8 mouse cellular contexts compared by ENCODE assay signal in genomic region chr2:127789138-127789537, GRCm38 (mm10). TPM values are rescaled to one million over a fixed set of nuclear protein-coding genes. Genes with fewer than 3 reads are reported as not detected.
DNase-seq lines count a peak whose midpoint lies in the region; ATAC-seq and TF ChIP-seq lines count a peak whose summit lies in the region.

No protein-coding gene starts in this region.

- peak overlapping the region; percentile 75 for H3K4me3 ChIP-seq in heart, embryonic 11.5 days (ENCODE audit: low read depth, low read length)
- H3K4me3 ChIP-seq in ES-Bruce4 (ENCODE audit: low read depth, low read length) = peak overlapping the region; percentile 78
- peak overlapping the region; percentile 60 for H3K4me3 ChIP-seq in forebrain, embryonic 11.5 days (ENCODE audit: low read depth, low read length)
- peak overlapping the region; percentile 67 for H3K4me3 ChIP-seq in liver, embryonic 11.5 days (ENCODE audit: low read depth, low read length)
- peak overlapping the region; percentile 78 for H3K4me3 ChIP-seq in stomach, embryonic 15.5 days (replicated peaks)

- no peak for TF ChIP-seq EP300 in ES-Bruce4 (IDR thresholded peaks at IDR 0.05; ENCODE audit: insufficient read depth, low read depth, low read length)

- H3K9ac ChIP-seq in heart, embryonic 11.5 days (ENCODE audit: low read depth, low read length) = peak overlapping the region; percentile 73
- peak overlapping the region; percentile 72 for H3K9ac ChIP-seq in ES-Bruce4 (ENCODE audit: low read depth, poor library complexity, severe bottlenecking)
- peak overlapping the region; percentile 87 for H3K9ac ChIP-seq in forebrain, embryonic 11.5 days (ENCODE audit: low read length)
- peak overlapping the region; percentile 88 for H3K9ac ChIP-seq in liver, embryonic 11.5 days (ENCODE audit: low read depth, low read length)
- H3K9ac ChIP-seq in stomach, embryonic 15.5 days = peak overlapping the region; percentile 57

- no peaks in the 10 kb centered on the region for H3K27me3 ChIP-seq in heart, embryonic 11.5 days (ENCODE audit: control insufficient read depth, insufficient read depth, low read length)
- H3K27me3 ChIP-seq in ES-Bruce4 (ENCODE audit: control insufficient read depth, insufficient read depth, low read length, poor library complexity, severe bottlenecking) = no peaks in the 10 kb centered on the region
- H3K27me3 ChIP-seq in forebrain, embryonic 11.5 days (ENCODE audit: control insufficient read depth, insufficient read depth, low read length) = no peaks in the 10 kb centered on the region
- H3K27me3 ChIP-seq in liver, embryonic 11.5 days (replicated peaks; ENCODE audit: control insufficient read depth, insufficient read depth, low read length) = no peaks in the 10 kb centered on the region
- H3K27me3 ChIP-seq in stomach, embryonic 15.5 days (replicated peaks) = no peaks in the 10 kb centered on the region

- no peak for DNase-seq in heart, postnatal 36 days
- DNase-seq in forebrain, embryonic 11.5 days (ENCODE audit: low spot score) = no peak
- peak; percentile 39 for DNase-seq in liver, embryonic 11.5 days (ENCODE audit: low spot score)
- DNase-seq in thymus, postnatal 36 days = no peak
- no peak for DNase-seq in adrenal gland, adult 8-10 months

- intact Hi-C loops in heart, postnatal 36 days (cut with DNase I) = no loop called here

- no peaks in the 10 kb centered on the region for H3K9me3 ChIP-seq in heart, embryonic 11.5 days (replicated peaks; ENCODE audit: control insufficient read depth, low read length)
- no peaks in the 10 kb centered on the region for H3K9me3 ChIP-seq in ES-Bruce4 (replicated peaks; ENCODE audit: control insufficient read depth, insufficient read depth, low read length, poor library complexity, severe bottlenecking)
- H3K9me3 ChIP-seq in forebrain, embryonic 11.5 days (ENCODE audit: control insufficient read depth, low read length) = no peaks in the 10 kb centered on the region
- H3K9me3 ChIP-seq in liver, embryonic 11.5 days (ENCODE audit: control insufficient read depth, low read length) = no peaks in the 10 kb centered on the region
- no peaks in the 10 kb centered on the region for H3K9me3 ChIP-seq in stomach, embryonic 15.5 days

- H3K4me2 ChIP-seq in heart, embryonic 11.5 days = peak overlapping the region; percentile 78
- H3K4me2 ChIP-seq in forebrain, embryonic 11.5 days (ENCODE audit: low read depth, low read length, severe bottlenecking) = peak overlapping the region; percentile 83
- H3K4me2 ChIP-seq in liver, embryonic 11.5 days = peak overlapping the region; percentile 83
- H3K4me2 ChIP-seq in stomach, embryonic 15.5 days = peak overlapping the region; percentile 71

- no peak for ATAC-seq in heart, embryonic 11.5 days (replicated peaks; ENCODE audit: insufficient number of reproducible peaks, low FRiP score, low TSS enrichment)
- ATAC-seq in forebrain, embryonic 11.5 days (replicated peaks; ENCODE audit: low FRiP score) = no peak
- no peak; the same call in 1 of the 2 replicates for ATAC-seq in liver, embryonic 11.5 days (replicated peaks; ENCODE audit: low FRiP score)
- ATAC-seq in stomach, embryonic 15.5 days (ENCODE audit: insufficient read depth, low FRiP score, low read depth) = no peak

- H3K4me1 ChIP-seq in heart, embryonic 11.5 days (ENCODE audit: control insufficient read depth, insufficient read depth, low read length) = peaks cover 9% of the 10 kb centered on the region; the same call in 1 of the 2 replicates
- peaks cover 3% of the 10 kb centered on the region for H3K4me1 ChIP-seq in ES-Bruce4 (ENCODE audit: control insufficient read depth, insufficient read depth, low read length)
- H3K4me1 ChIP-seq in forebrain, embryonic 11.5 days (replicated peaks; ENCODE audit: control insufficient read depth, insufficient read depth, low read length) = peaks cover 7% of the 10 kb centered on the region; the same call in 1 of the 2 replicates
- peaks cover 20% of the 10 kb centered on the region for H3K4me1 ChIP-seq in liver, embryonic 11.5 days (replicated peaks; ENCODE audit: control insufficient read depth, insufficient read depth, low read length)
- peaks cover 11% of the 10 kb centered on the region for H3K4me1 ChIP-seq in stomach, embryonic 15.5 days

- H3K27ac ChIP-seq in heart, embryonic 11.5 days (ENCODE audit: low read depth, low read length) = no peak overlapping the region
- peak overlapping the region; percentile 15; the same call in 1 of the 2 replicates for H3K27ac ChIP-seq in ES-Bruce4 (ENCODE audit: insufficient read depth, low read length)
- peak overlapping the region; percentile 50; the same call in 1 of the 2 replicates for H3K27ac ChIP-seq in forebrain, embryonic 11.5 days (ENCODE audit: low read depth, low read length)
- H3K27ac ChIP-seq in liver, embryonic 11.5 days (ENCODE audit: low read depth, low read length) = peak overlapping the region; percentile 50; the same call in 1 of the 2 replicates
- peak overlapping the region; percentile 3; the same call in 1 of the 2 replicates for H3K27ac ChIP-seq in stomach, embryonic 15.5 days

- no peak for TF ChIP-seq POLR2A in ES-Bruce4 (IDR thresholded peaks at IDR 0.05; ENCODE audit: insufficient read depth, low read length)

- no peaks in the 10 kb centered on the region for H3K36me3 ChIP-seq in heart, embryonic 11.5 days (ENCODE audit: control insufficient read depth, insufficient read depth, low read length)
- no peaks in the 10 kb centered on the region for H3K36me3 ChIP-seq in ES-Bruce4 (ENCODE audit: control insufficient read depth, insufficient read depth, low read length, poor library complexity, severe bottlenecking)
- H3K36me3 ChIP-seq in forebrain, embryonic 11.5 days (ENCODE audit: control insufficient read depth, insufficient read depth, low read length) = no peaks in the 10 kb centered on the region
- H3K36me3 ChIP-seq in liver, embryonic 11.5 days (ENCODE audit: control insufficient read depth, insufficient read depth, low read length) = no peaks in the 10 kb centered on the region
- no peaks in the 10 kb centered on the region for H3K36me3 ChIP-seq in stomach, embryonic 15.5 days

- WGBS in heart, embryonic 11.5 days (ENCODE audit: insufficient replicate concordance) = 6% methylated on average over 11 of the region's 11 CpGs
- WGBS in forebrain, embryonic 11.5 days = 5% methylated on average over 11 of the region's 11 CpGs
- WGBS in liver, embryonic 11.5 days = 6% methylated on average over 11 of the region's 11 CpGs
- WGBS in stomach, embryonic 15.5 days = 6% methylated on average over 11 of the region's 11 CpGs

- no peak for TF ChIP-seq CTCF in ES-Bruce4 (IDR thresholded peaks at IDR 0.05; ENCODE audit: low read depth, low read length)

RNA-seq across cellular contexts. Expression of gene Nphp1, which starts 0.4 kb away (rescaled TPM):
- 12.1 and 15.4 TPM in 2 replicates for polyA plus RNA-seq in heart, embryonic 11.5 days (2014; fragmentation: Nextera tagmentation; extraction: Ambion mirVana)
- 1 to 10 TPM; 7.6 to 9.0 TPM for total RNA-seq in heart, postnatal 36 days (2021)
- polyA plus RNA-seq in ES-Bruce4 (2011; ENCODE audit: insufficient read depth, insufficient read length, low read depth, missing spikeins) = 9.7 and 11.5 TPM in 2 replicates
- polyA plus RNA-seq in forebrain, embryonic 11.5 days (2014; fragmentation: Nextera tagmentation; extraction: Ambion mirVana) = 34.1 and 36.0 TPM in 2 replicates
- polyA plus RNA-seq in liver, embryonic 11.5 days (2014; fragmentation: Nextera tagmentation; extraction: Ambion mirVana) = 12.5 and 12.8 TPM in 2 replicates
- polyA plus RNA-seq in stomach, embryonic 15.5 days (2015; fragmentation: Nextera tagmentation; extraction: Ambion mirVana) = 24.9 and 25.0 TPM in 2 replicates
- 10 to 100 TPM; 16.8 to 35.0 (median 24.4) TPM for total RNA-seq in adrenal gland, adult 8-10 months (2022)

RNA-seq across cellular contexts. Expression of gene Mtln, which starts 3.1 kb away (rescaled TPM):
- polyA plus RNA-seq in heart, embryonic 11.5 days (2014; fragmentation: Nextera tagmentation; extraction: Ambion mirVana) = 37.9 and 40.3 TPM in 2 replicates
- total RNA-seq in heart, postnatal 36 days (2021) = 10 to 100 TPM; 53.7 to 56.8 TPM
- polyA plus RNA-seq in ES-Bruce4 (2011; ENCODE audit: insufficient read depth, insufficient read length, low read depth, missing spikeins) = 16.6 and 17.6 TPM in 2 replicates
- 30.2 and 34.7 TPM in 2 replicates for polyA plus RNA-seq in forebrain, embryonic 11.5 days (2014; fragmentation: Nextera tagmentation; extraction: Ambion mirVana)
- 40.6 and 45.2 TPM in 2 replicates for polyA plus RNA-seq in liver, embryonic 11.5 days (2014; fragmentation: Nextera tagmentation; extraction: Ambion mirVana)
- polyA plus RNA-seq in stomach, embryonic 15.5 days (2015; fragmentation: Nextera tagmentation; extraction: Ambion mirVana) = 39.1 and 43.5 TPM in 2 replicates
- total RNA-seq in adrenal gland, adult 8-10 months (2022) = 100 to 1,000 TPM in 1 of 4 experiments, 10 to 100 TPM in 3; 59.5 to 127 (median 77.8) TPM

RNA-seq across cellular contexts. Expression of gene Bub1, which starts 42.5 kb away (rescaled TPM):
- 19.2 and 24.7 TPM in 2 replicates for polyA plus RNA-seq in heart, embryonic 11.5 days (2014; fragmentation: Nextera tagmentation; extraction: Ambion mirVana)
- under 1 TPM; 0.30 to 0.50 TPM for total RNA-seq in heart, postnatal 36 days (2021)
- polyA plus RNA-seq in ES-Bruce4 (2011; ENCODE audit: insufficient read depth, insufficient read length, low read depth, missing spikeins) = 191 and 198 TPM in 2 replicates
- 59.1 and 67.0 TPM in 2 replicates for polyA plus RNA-seq in forebrain, embryonic 11.5 days (2014; fragmentation: Nextera tagmentation; extraction: Ambion mirVana)
- 45.1 and 47.8 TPM in 2 replicates for polyA plus RNA-seq in liver, embryonic 11.5 days (2014; fragmentation: Nextera tagmentation; extraction: Ambion mirVana)
- polyA plus RNA-seq in stomach, embryonic 15.5 days (2015; fragmentation: Nextera tagmentation; extraction: Ambion mirVana) = 36.9 and 45.5 TPM in 2 replicates
- total RNA-seq in adrenal gland, adult 8-10 months (2022) = 1 to 10 TPM in 2 of 4 experiments, under 1 TPM in 2; 0.52 to 1.1 (median 0.89) TPM

RNA-seq across cellular contexts. Expression of gene Acoxl, which starts 49.5 kb away (rescaled TPM):
- polyA plus RNA-seq in heart, embryonic 11.5 days (2014; fragmentation: Nextera tagmentation; extraction: Ambion mirVana) = 0.11 and 0.21 TPM in 2 replicates
- not detected for total RNA-seq in heart, postnatal 36 days (2021)
- polyA plus RNA-seq in ES-Bruce4 (2011; ENCODE audit: insufficient read depth, insufficient read length, low read depth, missing spikeins) = 0.29 TPM in 1 of 2 replicates, not detected in the other
- polyA plus RNA-seq in forebrain, embryonic 11.5 days (2014; fragmentation: Nextera tagmentation; extraction: Ambion mirVana) = 0.12 TPM in 1 of 2 replicates, not detected in the other
- 0.34 TPM in 1 of 2 replicates, not detected in the other for polyA plus RNA-seq in liver, embryonic 11.5 days (2014; fragmentation: Nextera tagmentation; extraction: Ambion mirVana)
- 0.19 and 0.22 TPM in 2 replicates for polyA plus RNA-seq in stomach, embryonic 15.5 days (2015; fragmentation: Nextera tagmentation; extraction: Ambion mirVana)
- total RNA-seq in adrenal gland, adult 8-10 months (2022) = 1 to 10 TPM in 2 of 4 experiments, under 1 TPM in 2; 0.38 to 1.9 (median 0.97) TPM

RNA-seq across cellular contexts. Expression of gene Mall, which starts 59.4 kb away (rescaled TPM):
- 2.5 and 3.8 TPM in 2 replicates for polyA plus RNA-seq in heart, embryonic 11.5 days (2014; fragmentation: Nextera tagmentation; extraction: Ambion mirVana)
- total RNA-seq in heart, postnatal 36 days (2021) = 1 to 10 TPM; 7.0 to 7.1 TPM
- 5.2 and 5.3 TPM in 2 replicates for polyA plus RNA-seq in ES-Bruce4 (2011; ENCODE audit: insufficient read depth, insufficient read length, low read depth, missing spikeins)
- polyA plus RNA-seq in forebrain, embryonic 11.5 days (2014; fragmentation: Nextera tagmentation; extraction: Ambion mirVana) = 1.1 and 1.2 TPM in 2 replicates
- polyA plus RNA-seq in liver, embryonic 11.5 days (2014; fragmentation: Nextera tagmentation; extraction: Ambion mirVana) = 0.17 and 0.22 TPM in 2 replicates
- polyA plus RNA-seq in stomach, embryonic 15.5 days (2015; fragmentation: Nextera tagmentation; extraction: Ambion mirVana) = 19.2 and 24.9 TPM in 2 replicates
- total RNA-seq in adrenal gland, adult 8-10 months (2022) = under 1 TPM; 0.66 to 0.90 (median 0.89) TPM
